Mouse (Mus musculus) T-cell, adult 66 days (primary cell): ENCODE measurements around the gene Olfr1369-ps1. TPM values are rescaled to one million over a fixed set of nuclear protein-coding genes. Genes with fewer than 3 reads are reported as not detected.

Source experiments
- total RNA-seq, 2 experiments: library from RNA; stranded (reverse); gene quantifications; 3 replicates in 1 of 2; 4 replicates in 1 of 2; pipeline ENCODE4 v1.2.4; 2023

Gene Olfr1369-ps1
- total RNA-seq = not detected

DNA sequence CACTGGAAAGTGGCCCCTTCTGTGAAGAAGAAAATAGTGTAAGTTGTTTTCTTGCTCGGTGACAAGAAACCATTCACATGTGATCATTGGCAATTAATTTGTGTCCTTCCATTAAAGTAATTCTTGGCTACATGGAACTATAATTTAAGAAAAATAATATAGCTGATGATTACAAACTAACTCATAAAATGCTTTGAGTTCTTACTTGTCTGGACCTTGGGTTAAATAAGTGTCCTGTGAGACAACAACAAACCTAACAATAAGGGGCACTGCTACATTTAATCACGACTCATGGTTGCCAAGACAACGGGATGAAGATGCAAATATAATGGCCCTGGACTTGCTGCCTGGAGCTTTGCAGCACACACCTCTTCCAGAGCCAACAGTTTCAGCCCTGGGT lies at the start of gene Olfr1369-ps1:
Gene Olfr1369-ps1 (plus strand): TSS at position 301 of the 400 bp plus-strand sequence.

DNA sequence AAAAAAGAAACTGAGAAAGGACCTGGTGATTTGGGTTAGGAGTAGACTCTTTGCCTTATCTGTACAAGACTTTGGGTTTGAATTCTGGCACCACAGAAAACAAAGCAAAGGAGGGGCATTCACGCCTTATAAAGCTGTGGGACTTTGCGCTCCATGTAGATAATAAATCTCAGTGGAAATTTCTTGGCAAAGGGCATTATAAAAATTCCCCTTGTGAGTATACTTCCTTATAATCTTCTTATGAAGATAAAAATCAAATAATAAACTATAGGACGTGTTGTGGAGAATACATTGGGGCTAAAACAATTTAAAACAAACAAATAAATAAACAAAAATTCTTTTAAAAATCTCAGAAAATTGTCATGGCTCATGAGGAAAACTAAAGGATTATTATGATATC lies 36.4 kb upstream of the Olfr1369-ps1 start, which contains the start of gene Olfr1370:
Gene Olfr1370 (minus strand): TSS at position 101 of the 400 bp plus-strand sequence.

GRCm38 (mm10) chr13:21129339-21129738 lies 18.1 kb downstream of the Olfr1369-ps1 start, which contains the start of gene Olfr263:
Gene Olfr263, plus strand, starts transcription at chr13:21129639.

GRCm38 (mm10) chr13:21145767-21146166 lies 34.5 kb downstream of the Olfr1369-ps1 start, which contains the start of gene Olfr1368:
Gene Olfr1368, minus strand, starts transcription at chr13:21145867.

Other genes with a start within 250 kb of the Olfr1369-ps1 start
- not detected for gene Olfr1370, start 36.5 kb upstream of the Olfr1369-ps1 start, total RNA-seq
- gene Olfr263, start 18.2 kb downstream of the Olfr1369-ps1 start, total RNA-seq = not detected
- not detected for gene Olfr1368, start 34.4 kb downstream of the Olfr1369-ps1 start, total RNA-seq
- gene Trim27, start 68.0 kb downstream of the Olfr1369-ps1 start, total RNA-seq = 10 to 100 TPM; 93.2 to 94.9 TPM
- gene Gpx5, start 181.2 kb downstream of the Olfr1369-ps1 start, total RNA-seq = not detected
- gene Gpx6, start 200.6 kb downstream of the Olfr1369-ps1 start, total RNA-seq = not detected
- gene Olfr1367, start 235.4 kb downstream of the Olfr1369-ps1 start, total RNA-seq = not detected